Mouse (Mus musculus) neural tube, embryonic 14.5 days (tissue): ENCODE data around the gene Gm10322. TPM values are rescaled to one million over a fixed set of nuclear protein-coding genes. Genes with fewer than 3 reads are reported as not detected.

Source experiments
- ATAC-seq: fragments of 200-750 bp; cut with Nextera tagmentation; 2 replicates; pipeline ENCODE4 v1.8.0; 2017; ENCODE audit warnings: low read depth, mild to moderate bottlenecking, moderate TSS enrichment, moderate library complexity
- H3K27ac ChIP-seq: fragments of 300-500 bp; sonication (generic); 2 replicates; pipeline ENCODE4 v1.5.1; 2014; ENCODE audit warnings: low read depth, mild to moderate bottlenecking, control low read depth, low read length, moderate library complexity, mixed read lengths
- H3K27me3 ChIP-seq: fragments of 300-500 bp; sonication (generic); 2 replicates; pipeline ENCODE4 v1.6.1; 2014; ENCODE audit warnings: low read length; ENCODE audit not compliant: control insufficient read depth, insufficient read depth
- H3K36me3 ChIP-seq: fragments of 300-500 bp; sonication (generic); 2 replicates; pipeline ENCODE4 v1.6.1; 2014; ENCODE audit warnings: low read length, mixed read lengths; ENCODE audit not compliant: control insufficient read depth, insufficient read depth
- H3K4me1 ChIP-seq: fragments of 300-500 bp; sonication (generic); 2 replicates; pipeline ENCODE4 v1.6.1; 2014; ENCODE audit warnings: low read length; ENCODE audit not compliant: control insufficient read depth, insufficient read depth
- H3K4me2 ChIP-seq: fragments of 300-500 bp; sonication (generic); 2 replicates; pipeline ENCODE4 v1.6.1; 2014; ENCODE audit warnings: mild to moderate bottlenecking, low read depth, low read length, control low read depth
- H3K4me3 ChIP-seq: fragments of 300-500 bp; sonication (generic); 2 replicates; pipeline ENCODE4 v1.5.1; 2014; ENCODE audit warnings: low read depth, low read length, control low read depth, mixed read lengths
- H3K9ac ChIP-seq: fragments of 300-500 bp; sonication (generic); replicated peaks from 2 replicates; pipeline ENCODE4 v1.6.1; 2014; ENCODE audit warnings: low read depth, mild to moderate bottlenecking, control low read depth, low read length, mixed read lengths
- H3K9me3 ChIP-seq: fragments of 300-500 bp; sonication (generic); 2 replicates; pipeline ENCODE4 v1.6.1; 2016; ENCODE audit warnings: low read length; ENCODE audit not compliant: control insufficient read depth
- WGBS: fragments of 180-500 bp; shearing (Covaris S2); extraction: QIAGEN DNeasy Blood & Tissue Kit; methylation state at CpG from one replicate; pipeline ENCODE4 v1.1.7; 2014; 5-methylcytosine and 5-hydroxymethylcytosine counted together
- polyA plus RNA-seq: library from polyadenylated mRNA; unstranded; fragments of >200 nt; fragmentation: Nextera tagmentation; extraction: Ambion mirVana; gene quantifications from 2 replicates; pipeline ENCODE4 v1.2.1, GENCODE M21; 2014

The Gm10322 gene
- not detected in 2 replicates for polyA plus RNA-seq

- no peaks in the 10 kb centered on the region for H3K27me3 ChIP-seq
- no peaks in the 10 kb centered on the region for H3K36me3 ChIP-seq
- peak; percentile 78 for ATAC-seq
- WGBS, result under 1% methylated on average over 34 of the region's 51 CpGs
- peak within 1 kb of the TSS; percentile 86 for H3K4me3 ChIP-seq
- H3K9ac ChIP-seq, result peak within 1 kb of the TSS; percentile 88
- peaks cover 9% of the 10 kb centered on the region; the same call in 1 of the 2 replicates for H3K4me1 ChIP-seq
- H3K9me3 ChIP-seq, result no peaks in the 10 kb centered on the region
- H3K27ac ChIP-seq, result peak within 1 kb of the TSS; percentile 88
- peak within 1 kb of the TSS; percentile 58 for H3K4me2 ChIP-seq
Measured at GRCm38 (mm10) chr10:59615981-59616520, at the start of gene Gm10322. Gm10322 (plus strand) TSS chr10:59616063.

DNA sequence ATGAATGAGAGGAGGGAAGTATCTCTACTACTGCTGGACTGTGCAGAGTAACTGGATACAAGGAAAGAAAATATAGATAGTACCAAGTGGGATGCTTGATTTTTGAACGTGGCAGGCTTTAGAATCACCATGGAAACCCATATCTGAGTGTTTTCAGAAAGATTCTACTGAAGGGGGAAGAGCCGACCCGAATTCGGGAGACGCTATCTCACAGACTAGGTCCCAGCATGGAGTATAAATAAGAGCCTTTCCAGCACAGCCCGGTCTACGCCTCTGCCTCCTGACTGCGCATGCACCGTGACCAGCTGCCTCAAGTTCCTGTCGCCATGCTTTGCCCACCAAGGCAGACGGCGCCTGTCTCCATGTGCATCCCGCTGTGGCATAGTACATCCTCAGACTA, 48.9 kb upstream of the Gm10322 start:
- WGBS, result 92% methylated on average over 13 of the region's 13 CpGs

DNA sequence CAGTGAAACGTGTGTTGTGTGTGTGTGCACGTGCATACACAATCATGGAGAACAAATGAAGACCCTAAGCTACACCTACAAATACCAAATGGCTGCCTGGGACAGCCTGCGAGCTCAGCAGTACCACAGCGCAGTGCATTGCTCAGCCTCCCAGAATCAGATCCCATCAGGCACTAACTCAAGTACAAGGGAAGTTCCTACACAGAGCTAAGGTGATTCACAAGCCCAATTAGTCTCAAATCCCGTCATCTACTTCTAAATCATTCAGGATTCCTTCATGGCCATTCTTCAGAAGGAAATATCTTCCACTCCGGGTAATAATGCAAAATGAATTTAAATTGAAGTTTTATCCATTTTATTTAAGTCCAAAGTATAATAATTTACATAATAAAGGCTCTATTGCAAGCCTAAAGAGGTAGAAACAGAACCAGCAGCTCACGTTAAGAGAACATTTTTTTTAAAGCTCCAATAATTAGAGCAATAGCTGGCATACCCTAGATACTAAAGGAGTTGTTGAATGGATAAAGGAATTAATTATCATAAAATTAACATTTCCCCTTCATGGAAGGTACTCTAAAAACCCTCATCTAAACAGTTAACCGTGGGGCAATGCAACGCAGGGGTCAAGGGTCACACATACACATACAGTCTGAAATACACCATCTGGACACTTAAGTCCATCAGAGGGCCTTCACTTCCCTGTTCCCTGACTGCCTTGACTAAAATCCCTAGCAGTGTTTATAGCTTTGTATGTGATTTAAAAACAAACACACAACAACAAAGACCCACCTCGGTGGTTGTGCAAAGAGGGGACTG, 47.0 kb upstream of the Gm10322 start:
- H3K4me3 ChIP-seq, result no peak overlapping the region
- H3K36me3 ChIP-seq, result no peaks in the 10 kb centered on the region
- no peak for ATAC-seq
- no peak overlapping the region for H3K27ac ChIP-seq
- no peaks in the 10 kb centered on the region for H3K9me3 ChIP-seq
- 65% methylated on average over 10 of the region's 10 CpGs for WGBS
- H3K27me3 ChIP-seq, result no peaks in the 10 kb centered on the region
- no peak overlapping the region for H3K9ac ChIP-seq
- no peak overlapping the region for H3K4me2 ChIP-seq
- no peaks in the 10 kb centered on the region for H3K4me1 ChIP-seq

More for the DNA sequence above, 48.9 kb upstream of the Gm10322 start:
- no peak overlapping the region for H3K27ac ChIP-seq
- no peaks in the 10 kb centered on the region for H3K27me3 ChIP-seq
- ATAC-seq, result no peak
- no peak overlapping the region for H3K4me2 ChIP-seq
- H3K4me1 ChIP-seq, result no peaks in the 10 kb centered on the region
- H3K9ac ChIP-seq, result no peak overlapping the region
- H3K9me3 ChIP-seq, result no peaks in the 10 kb centered on the region
- no peaks in the 10 kb centered on the region for H3K36me3 ChIP-seq
- no peak overlapping the region for H3K4me3 ChIP-seq

GRCm38 (mm10) chr10:59569481-59569869, 46.4 kb upstream of the Gm10322 start:
- no peaks in the 10 kb centered on the region for H3K4me1 ChIP-seq
- no peak for ATAC-seq
- H3K9ac ChIP-seq, result no peak overlapping the region
- no peak overlapping the region for H3K27ac ChIP-seq
- H3K27me3 ChIP-seq, result no peaks in the 10 kb centered on the region
- 88% methylated on average over 1 of the region's 1 CpGs for WGBS
- H3K9me3 ChIP-seq, result no peaks in the 10 kb centered on the region
- no peaks in the 10 kb centered on the region for H3K36me3 ChIP-seq
- H3K4me2 ChIP-seq, result no peak overlapping the region
- no peak overlapping the region for H3K4me3 ChIP-seq

DNA sequence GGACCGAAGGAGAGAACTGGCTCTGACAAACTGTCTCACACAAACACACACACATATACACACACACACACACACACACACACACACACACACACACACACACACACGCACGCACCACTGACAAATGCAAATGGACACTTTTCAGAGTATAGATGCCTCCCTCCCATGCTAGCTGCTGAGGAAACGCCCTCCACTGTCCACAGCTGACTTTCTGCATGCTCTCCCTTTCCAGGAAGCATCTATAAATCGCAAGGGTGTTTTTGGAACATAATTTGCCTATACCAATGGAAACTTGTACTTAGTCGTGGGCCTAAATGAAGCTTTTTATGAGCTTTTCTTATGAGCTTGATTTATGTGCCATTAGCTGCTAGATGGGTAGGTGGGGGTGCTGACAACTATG, 45.5 kb upstream of the Gm10322 start:
- H3K27me3 ChIP-seq, result no peaks in the 10 kb centered on the region
- no peaks in the 10 kb centered on the region for H3K9me3 ChIP-seq
- WGBS, result 83% methylated on average over 6 of the region's 6 CpGs
- no peak overlapping the region for H3K4me2 ChIP-seq
- no peak overlapping the region for H3K4me3 ChIP-seq
- no peaks in the 10 kb centered on the region for H3K36me3 ChIP-seq
- no peak overlapping the region for H3K9ac ChIP-seq
- ATAC-seq, result no peak
- H3K4me1 ChIP-seq, result no peaks in the 10 kb centered on the region
- no peak overlapping the region for H3K27ac ChIP-seq

DNA sequence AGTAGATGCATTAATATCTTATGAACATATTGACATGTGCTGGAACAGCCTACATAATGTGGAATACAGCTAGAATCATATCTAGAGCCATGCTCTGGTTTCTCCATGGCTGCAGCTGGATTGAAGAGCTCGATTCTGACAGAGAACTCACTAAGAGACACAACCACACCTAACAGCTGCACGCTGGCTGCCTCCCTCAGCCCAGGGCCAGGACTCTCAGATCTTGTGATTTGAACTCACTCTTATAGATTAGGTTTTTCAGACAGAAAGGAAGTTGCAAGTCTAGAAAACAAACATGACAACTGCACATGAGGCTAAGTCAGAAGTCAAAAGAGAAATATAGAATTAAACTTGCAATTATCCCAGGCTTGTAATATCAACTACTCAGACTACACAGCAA, 45.1 kb upstream of the Gm10322 start:
- 69% methylated on average over 2 of the region's 2 CpGs for WGBS
- Histone ChIP-seq H3K36me3 (no peaks in the 10 kb centered on the region), H3K4me1 (no peaks in the 10 kb centered on the region), H3K4me2 (no peak overlapping the region), H3K27ac (no peak overlapping the region), H3K27me3 (no peaks in the 10 kb centered on the region), H3K4me3 (no peak overlapping the region), H3K9me3 (no peaks in the 10 kb centered on the region), H3K9ac (no peak overlapping the region)
- ATAC-seq, result no peak

- WGBS, result 95% methylated on average over 4 of the region's 4 CpGs
Measured at GRCm38 (mm10) chr10:59571273-59571672, 44.6 kb upstream of the Gm10322 start.

GRCm38 (mm10) chr10:59571964-59572363, 43.9 kb upstream of the Gm10322 start:
- Histone ChIP-seq H3K4me2 (no peak overlapping the region), H3K27ac (no peak overlapping the region), H3K36me3 (no peaks in the 10 kb centered on the region), H3K4me1 (no peaks in the 10 kb centered on the region), H3K4me3 (no peak overlapping the region), H3K9ac (no peak overlapping the region), H3K9me3 (no peaks in the 10 kb centered on the region), H3K27me3 (no peaks in the 10 kb centered on the region)
- no peak for ATAC-seq
- 90% methylated on average over 5 of the region's 5 CpGs for WGBS

More at GRCm38 (mm10) chr10:59571273-59571672, 44.6 kb upstream of the Gm10322 start:
- no peak overlapping the region for H3K9ac ChIP-seq
- H3K4me2 ChIP-seq, result no peak overlapping the region
- no peaks in the 10 kb centered on the region for H3K27me3 ChIP-seq
- H3K4me1 ChIP-seq, result no peaks in the 10 kb centered on the region
- H3K27ac ChIP-seq, result no peak overlapping the region
- no peak overlapping the region for H3K4me3 ChIP-seq
- H3K9me3 ChIP-seq, result no peaks in the 10 kb centered on the region
- no peaks in the 10 kb centered on the region for H3K36me3 ChIP-seq
- ATAC-seq, result no peak

- no peak overlapping the region for H3K9ac ChIP-seq
- no peaks in the 10 kb centered on the region for H3K27me3 ChIP-seq
- H3K4me2 ChIP-seq, result no peak overlapping the region
- no peaks in the 10 kb centered on the region for H3K9me3 ChIP-seq
- no peak overlapping the region for H3K27ac ChIP-seq
- no peak for ATAC-seq
- no peak overlapping the region for H3K4me3 ChIP-seq
- 64% methylated on average over 5 of the region's 5 CpGs for WGBS
- H3K4me1 ChIP-seq, result peaks cover 7% of the 10 kb centered on the region; the same call in 1 of the 2 replicates
- no peaks in the 10 kb centered on the region for H3K36me3 ChIP-seq
Measured at GRCm38 (mm10) chr10:59576305-59576704, 39.6 kb upstream of the Gm10322 start.
